Mouse (Mus musculus) limb, embryonic 14.5 days (tissue): ENCODE data around the gene Rnf182. TPM values are rescaled to one million over a fixed set of nuclear protein-coding genes. Genes with fewer than 3 reads are reported as not detected.

Experiments used
- ATAC-seq: fragments of 200-750 bp; cut with Nextera tagmentation; 2 replicates; pipeline ENCODE4 v1.8.0; 2017; ENCODE audit warnings: low read depth, moderate number of reproducible peaks, moderate TSS enrichment; ENCODE audit not compliant: low FRiP score
- DNase-seq: peaks from one replicate; pipeline ENCODE4 v3.0.0-alpha.2; 2015; ENCODE audit warnings: low spot score
- H3K27ac ChIP-seq: fragments of 300-500 bp; sonication (generic); replicated peaks from 2 replicates; pipeline ENCODE4 v1.5.1; 2014; ENCODE audit warnings: low read depth, mild to moderate bottlenecking, low read length, moderate library complexity, mixed read lengths
- H3K27me3 ChIP-seq: fragments of 300-500 bp; sonication (generic); 2 replicates; pipeline ENCODE4 v1.6.1; 2014; ENCODE audit warnings: low read length, mixed read lengths; ENCODE audit not compliant: control insufficient read depth, insufficient read depth
- H3K36me3 ChIP-seq: fragments of 300-500 bp; sonication (generic); 2 replicates; pipeline ENCODE4 v1.6.1; 2014; ENCODE audit warnings: mild to moderate bottlenecking, low read length, moderate library complexity, mixed read lengths; ENCODE audit not compliant: control insufficient read depth, insufficient read depth
- H3K4me1 ChIP-seq: fragments of 300-500 bp; sonication (generic); 2 replicates; pipeline ENCODE4 v1.6.1; 2014; ENCODE audit warnings: antibody characterized with exemption, low read length, mixed read lengths; ENCODE audit not compliant: control insufficient read depth, insufficient read depth
- H3K4me2 ChIP-seq: fragments of 300-500 bp; sonication (generic); replicated peaks from 2 replicates; pipeline ENCODE4 v1.6.1; 2014; ENCODE audit warnings: low read depth, mild to moderate bottlenecking, low read length, moderate library complexity; ENCODE audit not compliant: severe bottlenecking
- H3K4me3 ChIP-seq: fragments of 300-500 bp; sonication (generic); replicated peaks from 2 replicates; pipeline ENCODE4 v1.5.1; 2014; ENCODE audit warnings: low read length
- H3K9ac ChIP-seq: fragments of 300-500 bp; sonication (generic); 2 replicates; pipeline ENCODE4 v1.6.1; 2014; ENCODE audit warnings: mild to moderate bottlenecking, low read depth, low read length, moderate library complexity; ENCODE audit not compliant: severe bottlenecking
- H3K9me3 ChIP-seq: fragments of 300-500 bp; sonication (generic); 2 replicates; pipeline ENCODE4 v1.6.1; 2016; ENCODE audit warnings: low read length; ENCODE audit not compliant: control insufficient read depth
- POLR2A ChIP-seq: fragments of 200-500 bp; IDR thresholded peaks from 2 replicates; pipeline ENCODE4 v1.8.0; 2012; ENCODE audit warnings: inconsistent platforms, mild to moderate bottlenecking, moderate library complexity, borderline replicate concordance; ENCODE audit not compliant: insufficient read depth, insufficient read length; ENCODE audit errors: extremely low read depth
- WGBS: fragments of 180-500 bp; shearing (Covaris S2); extraction: QIAGEN DNeasy Blood & Tissue Kit; methylation state at CpG from one replicate; pipeline ENCODE4 v1.1.7; 2014; 5-methylcytosine and 5-hydroxymethylcytosine counted together
- polyA plus RNA-seq, 2 experiments: library from polyadenylated mRNA; depleted of rRNA in 1 of 2; stranded (reverse) in 1 of 2; unstranded in 1 of 2; fragments of >200 nt; fragmentation: Nextera tagmentation in 1 of 2; extraction: Ambion mirVana in 1 of 2; gene quantifications; 2 replicates each; pipeline versions ENCODE4 v1.2.1 to v1.2.3; 2012 to 2014

The Rnf182 gene
- polyA plus RNA-seq, 2 experiments, result 4.7 to 8.6 TPM

DNA sequence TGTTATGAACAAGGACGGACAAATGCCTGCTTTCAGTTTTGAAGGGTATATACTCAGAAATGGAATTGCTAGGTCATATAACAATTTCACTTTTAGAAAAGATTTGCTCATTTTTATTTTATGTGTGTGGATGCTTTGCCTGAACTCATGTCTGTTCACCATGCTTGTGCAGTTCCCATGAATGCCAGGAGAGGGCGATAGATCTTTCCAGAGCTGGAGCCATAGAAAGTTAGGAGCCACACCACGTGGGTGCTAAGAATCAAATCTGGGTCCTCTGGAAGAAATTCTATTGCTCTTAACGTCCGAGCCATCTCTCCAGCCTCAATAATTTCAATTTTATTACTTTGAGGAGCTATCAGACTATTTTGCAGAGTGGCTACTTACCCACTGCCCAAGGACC, 38.3 kb upstream of the Rnf182 start:
- no peaks in the 10 kb centered on the region for H3K9me3 ChIP-seq

DNA sequence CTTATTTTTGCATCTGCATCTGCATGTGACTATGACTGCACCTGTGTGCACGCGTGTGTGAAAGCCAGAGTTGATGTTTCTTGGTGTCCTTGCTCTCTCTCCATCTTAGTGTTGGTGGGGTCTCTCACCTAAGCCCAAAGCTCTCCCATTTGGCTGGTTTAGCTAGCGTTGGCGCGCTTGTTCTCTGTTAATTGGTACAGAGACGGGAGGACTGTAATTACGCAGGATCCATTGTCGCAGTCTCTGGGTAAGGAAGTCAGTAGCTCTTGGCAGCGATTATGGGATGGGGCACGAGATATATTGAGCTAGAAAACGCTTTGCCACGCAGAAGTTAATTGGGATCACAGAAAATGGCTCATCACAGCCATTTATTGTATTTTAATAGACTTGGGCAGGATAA, 37.7 kb upstream of the Rnf182 start:
- ATAC-seq, result no peak
- H3K9ac ChIP-seq, result no peak overlapping the region
- no peaks in the 10 kb centered on the region for H3K27me3 ChIP-seq
- WGBS, result 85% methylated on average over 12 of the region's 12 CpGs
- H3K4me1 ChIP-seq, result peaks cover 2% of the 10 kb centered on the region; the same call in 1 of the 2 replicates
- no peaks in the 10 kb centered on the region for H3K9me3 ChIP-seq
- no peak overlapping the region for H3K4me2 ChIP-seq
- DNase-seq, result no peak
- H3K4me3 ChIP-seq, result no peak overlapping the region
- H3K36me3 ChIP-seq, result no peaks in the 10 kb centered on the region
- no peak overlapping the region for H3K27ac ChIP-seq
- no peak for TF ChIP-seq POLR2A

More for the DNA sequence above, 38.3 kb upstream of the Rnf182 start:
- H3K36me3 ChIP-seq, result no peaks in the 10 kb centered on the region
- no peak for ATAC-seq
- H3K4me1 ChIP-seq, result no peaks in the 10 kb centered on the region; the same call in 1 of the 2 replicates
- H3K27me3 ChIP-seq, result no peaks in the 10 kb centered on the region
- H3K4me2 ChIP-seq, result no peak overlapping the region
- WGBS, result 71% methylated on average over 5 of the region's 5 CpGs
- no peak overlapping the region for H3K4me3 ChIP-seq
- H3K9ac ChIP-seq, result no peak overlapping the region
- TF ChIP-seq POLR2A, result no peak
- DNase-seq, result no peak
- no peak overlapping the region for H3K27ac ChIP-seq

GRCm38 (mm10) chr13:43579740-43580139, 35.8 kb upstream of the Rnf182 start:
- Histone ChIP-seq H3K9me3 (no peaks in the 10 kb centered on the region), H3K27ac (no peak overlapping the region), H3K4me2 (no peak overlapping the region), H3K4me1 (peaks cover 6% of the 10 kb centered on the region), H3K4me3 (no peak overlapping the region), H3K27me3 (no peaks in the 10 kb centered on the region), H3K9ac (no peak overlapping the region), H3K36me3 (no peaks in the 10 kb centered on the region)
- TF ChIP-seq POLR2A, result no peak
- peak; percentile 59 for DNase-seq
- no peak for ATAC-seq
- 26% methylated on average over 18 of the region's 18 CpGs for WGBS

DNA sequence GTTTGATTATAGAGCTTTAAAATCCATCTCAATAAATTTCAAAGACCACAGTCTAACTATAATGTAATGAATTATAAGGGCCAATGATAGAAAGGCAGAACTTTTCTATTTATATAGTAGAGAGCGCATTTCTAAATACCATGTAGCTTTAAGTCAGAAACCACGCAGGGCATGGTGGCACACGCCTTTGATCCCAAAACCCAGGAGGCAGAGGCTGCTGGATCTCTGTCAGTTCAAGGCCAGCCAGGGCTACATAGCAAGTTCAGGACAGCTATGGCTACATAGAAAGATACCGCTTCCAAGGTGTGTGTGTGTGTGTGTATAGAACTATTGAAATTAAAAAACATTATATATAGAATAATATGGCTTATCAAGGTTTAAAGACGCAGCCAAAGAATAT, 34.8 kb upstream of the Rnf182 start:
- Histone ChIP-seq H3K27ac (no peak overlapping the region), H3K4me3 (no peak overlapping the region), H3K36me3 (no peaks in the 10 kb centered on the region), H3K9ac (no peak overlapping the region), H3K27me3 (no peaks in the 10 kb centered on the region), H3K4me1 (peaks cover 6% of the 10 kb centered on the region), H3K9me3 (no peaks in the 10 kb centered on the region), H3K4me2 (no peak overlapping the region)
- WGBS, result 86% methylated on average over 5 of the region's 5 CpGs
- no peak for ATAC-seq
- no peak for DNase-seq
- TF ChIP-seq POLR2A, result no peak

GRCm38 (mm10) chr13:43582961-43583360, 32.5 kb upstream of the Rnf182 start:
- H3K27ac ChIP-seq, result no peak overlapping the region
- TF ChIP-seq POLR2A, result no peak
- no peak overlapping the region for H3K4me2 ChIP-seq
- no peak overlapping the region for H3K9ac ChIP-seq
- no peak for DNase-seq
- H3K4me3 ChIP-seq, result no peak overlapping the region
- WGBS, result 47% methylated on average over 16 of the region's 16 CpGs
- H3K36me3 ChIP-seq, result no peaks in the 10 kb centered on the region
- H3K27me3 ChIP-seq, result no peaks in the 10 kb centered on the region
- no peak for ATAC-seq
- H3K9me3 ChIP-seq, result no peaks in the 10 kb centered on the region
- peaks cover 8% of the 10 kb centered on the region for H3K4me1 ChIP-seq

- 40% methylated on average over 8 of the region's 8 CpGs for WGBS
- no peaks in the 10 kb centered on the region for H3K36me3 ChIP-seq
- DNase-seq (no peak), ATAC-seq (no peak)
- no peak overlapping the region for H3K4me3 ChIP-seq
- no peak overlapping the region for H3K27ac ChIP-seq
- peaks cover 13% of the 10 kb centered on the region for H3K4me1 ChIP-seq
- no peak overlapping the region for H3K4me2 ChIP-seq
- H3K9me3 ChIP-seq, result no peaks in the 10 kb centered on the region
- no peaks in the 10 kb centered on the region for H3K27me3 ChIP-seq
- H3K9ac ChIP-seq, result no peak overlapping the region
- no peak for TF ChIP-seq POLR2A
Observed at GRCm38 (mm10) chr13:43583504-43583903, 32.0 kb upstream of the Rnf182 start.
